Mouse (Mus musculus) kidney, postnatal 4 days (tissue): ENCODE measurements around the gene Hist1h3c.

ENCODE experiments used
- DNase-seq, 2 experiments: peaks; one replicate each; pipeline ENCODE4 v3.0.0; 2021; ENCODE audit warnings: mixed read lengths in 2 of 2

Hist1h3c gene

GRCm38 (mm10) chr13:23702220-23702619 is 43.2 kb downstream of the Hist1h3c start:
- DNase-seq = no peak

GRCm38 (mm10) chr13:23700786-23701520 is 44.4 kb downstream of the Hist1h3c start:
- peak; percentile 70 to 78 for DNase-seq

- no peak for DNase-seq
These were observed 45.6 kb downstream of the Hist1h3c start for GRCm38 (mm10) chr13:23699767-23700166.

- no peak for DNase-seq
These were observed 46.4 kb downstream of the Hist1h3c start for GRCm38 (mm10) chr13:23698996-23699395.

- DNase-seq = peak; percentile 97 to 98
These were observed 47.1 kb downstream of the Hist1h3c start, which contains the start of gene Hist1h4c for GRCm38 (mm10) chr13:23698300-23698693. Hist1h4c (minus strand) TSS chr13:23698454.

GRCm38 (mm10) chr13:23697491-23698299 is 47.7 kb downstream of the Hist1h3c start:
- peak; percentile 75 to 82 for DNase-seq

GRCm38 (mm10) chr13:23696061-23696474 is 49.3 kb downstream of the Hist1h3c start:
- no peak for DNase-seq

- no peak for DNase-seq
These were observed 49.9 kb downstream of the Hist1h3c start, which contains the start of gene Hist1h1t for GRCm38 (mm10) chr13:23695514-23695913. Hist1h1t (plus strand) TSS chr13:23695814.
